Mouse (Mus musculus): ENCODE data around the gene Slc25a41. TPM values are rescaled to one million over a fixed set of nuclear protein-coding genes. Genes with fewer than 3 reads are reported as not detected.
"Not testable (repeated sequence)": the region's sequence is repeated elsewhere in the genome, so short reads cannot be mapped to it uniquely, and the experiment has no call there.

Slc25a41 gene
- not detected for total RNA-seq (2021)
- long read RNA-seq: 0 reads

- DNase-seq (ENCODE audit: low spot score in 2 of 2): no peak
Measured at GRCm38 (mm10) chr17:57041554-57041953, at the start of gene Slc25a41. TSS of gene Slc25a41 (minus strand) at chr17:57041654.

- DNase-seq (ENCODE audit: low spot score in 2 of 2): peak; percentile 86 to 93
Measured at GRCm38 (mm10) chr17:57087049-57087832, 45.8 kb upstream of the Slc25a41 start, which contains the start of gene Tubb4a. TSS of gene Tubb4a (minus strand) at chr17:57087782.

- no peak for DNase-seq (ENCODE audit: low spot score in 2 of 2)
Measured at GRCm38 (mm10) chr17:57085970-57086757, 44.7 kb upstream of the Slc25a41 start.

DNA sequence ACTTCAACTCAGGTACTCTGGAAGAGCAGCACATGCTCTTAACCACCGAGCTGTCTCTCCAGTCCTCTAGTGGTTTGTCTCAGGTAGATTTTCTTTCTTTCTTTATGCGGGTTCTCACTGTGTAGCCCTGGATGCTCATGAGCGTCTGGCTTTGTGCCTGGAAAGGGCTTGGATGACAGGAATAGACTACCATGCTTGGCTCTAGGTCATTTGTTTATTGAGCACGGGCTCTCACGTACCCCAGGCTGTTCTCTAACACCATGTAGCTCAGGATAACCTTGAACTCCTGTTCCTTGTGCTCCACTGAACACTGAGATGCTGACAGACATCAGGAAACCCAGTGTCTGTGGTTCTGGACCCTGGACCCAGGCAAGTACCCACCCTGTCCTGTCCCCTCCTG lies 41.0 kb upstream of the Slc25a41 start:
- no peak for DNase-seq (ENCODE audit: low spot score in 2 of 2)

DNA sequence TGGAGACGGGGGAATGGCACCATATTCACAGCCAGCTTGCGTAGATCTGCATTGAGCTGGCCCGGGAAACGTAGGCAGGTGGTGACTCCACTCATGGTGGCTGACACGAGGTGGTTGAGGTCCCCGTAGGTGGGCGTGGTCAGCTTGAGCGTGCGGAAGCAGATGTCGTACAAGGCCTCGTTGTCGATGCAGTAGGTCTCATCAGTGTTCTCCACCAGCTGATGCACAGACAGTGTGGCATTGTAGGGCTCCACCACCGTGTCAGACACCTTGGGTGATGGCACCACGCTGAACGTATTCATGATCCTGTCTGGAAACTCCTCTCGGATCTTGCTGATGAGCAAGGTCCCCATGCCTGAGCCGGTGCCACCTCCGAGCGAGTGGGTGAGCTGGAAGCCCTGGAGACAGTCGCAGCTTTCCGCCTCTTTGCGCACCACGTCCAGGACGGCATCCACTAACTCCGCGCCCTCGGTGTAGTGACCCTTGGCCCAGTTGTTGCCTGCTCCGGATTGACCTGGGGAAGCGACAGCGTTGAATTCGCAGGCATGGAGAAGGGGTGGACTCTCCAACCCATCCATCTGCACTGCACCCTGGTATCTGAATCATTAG lies 39.9 kb upstream of the Slc25a41 start:
- DNase-seq (ENCODE audit: low spot score in 2 of 2): no peak

DNA sequence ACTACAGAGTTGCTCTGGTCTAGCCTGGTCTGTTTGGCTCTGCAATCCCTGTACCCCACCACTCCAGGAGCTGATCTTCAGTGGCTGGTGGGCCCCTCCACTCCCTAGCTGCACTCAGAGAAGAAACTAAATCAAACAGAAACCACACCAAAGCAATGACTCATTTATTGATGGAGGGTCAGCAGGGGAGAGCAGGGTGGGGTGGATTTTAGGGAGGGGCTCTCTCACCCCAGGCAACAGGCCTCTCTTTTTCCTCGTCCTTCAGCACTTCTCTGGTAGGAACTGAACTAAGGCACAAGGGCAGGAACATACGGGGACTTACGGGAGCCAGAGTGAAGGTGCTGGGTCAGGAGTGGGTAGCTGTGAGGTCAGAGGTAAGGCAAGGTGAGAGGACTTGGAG lies 38.5 kb upstream of the Slc25a41 start:
- no peak for DNase-seq (ENCODE audit: low spot score in 2 of 2)

DNA sequence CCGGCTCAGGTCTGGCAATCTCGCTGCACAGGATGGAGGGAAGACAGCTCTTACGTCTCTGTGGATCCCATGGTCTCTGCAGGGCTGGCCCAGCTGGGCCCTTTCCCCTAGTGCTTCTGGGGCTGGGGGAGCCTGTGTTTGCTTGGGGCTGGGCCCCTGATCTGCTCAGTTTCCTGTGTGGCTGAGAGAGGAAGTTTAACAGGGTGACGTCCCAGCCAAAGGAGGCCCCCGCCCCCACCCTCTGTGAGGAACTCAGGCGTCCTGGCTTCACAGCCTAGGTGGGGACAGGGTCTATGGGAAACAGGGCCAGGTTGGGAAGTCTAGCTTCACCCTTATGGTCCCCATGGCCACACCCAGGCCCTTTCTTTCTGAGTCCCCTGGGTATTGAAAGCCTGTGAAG lies 36.9 kb upstream of the Slc25a41 start, which contains the start of gene Dennd1c:
Gene Dennd1c, minus strand, starts transcription at position 179 of the 400 bp plus-strand sequence.
- no peak for DNase-seq (ENCODE audit: low spot score in 2 of 2)

- DNase-seq (ENCODE audit: low spot score in 2 of 2): no peak
Measured at GRCm38 (mm10) chr17:57076916-57077315, 35.5 kb upstream of the Slc25a41 start.

DNA sequence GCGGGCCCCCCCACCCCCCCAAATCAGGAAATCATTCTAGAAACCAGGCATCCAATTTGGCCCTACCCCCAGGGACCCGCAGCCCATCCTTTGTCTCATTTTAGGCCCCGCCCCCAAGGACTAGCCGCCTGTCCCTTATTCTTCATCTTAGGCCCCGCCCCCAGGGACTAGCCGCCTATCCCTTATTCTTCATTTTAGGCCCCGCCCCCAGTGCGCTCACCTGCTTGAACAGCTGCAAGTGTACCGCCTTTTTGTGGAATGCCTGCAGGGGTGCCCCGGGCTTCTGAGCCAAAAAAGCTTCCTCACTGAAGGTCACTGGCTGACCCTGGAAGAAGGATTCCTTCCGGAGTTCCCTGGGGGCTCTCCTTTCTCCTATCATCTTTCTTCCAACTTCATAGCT lies 29.2 kb upstream of the Slc25a41 start:
- DNase-seq (ENCODE audit: low spot score in 2 of 2): no peak

DNA sequence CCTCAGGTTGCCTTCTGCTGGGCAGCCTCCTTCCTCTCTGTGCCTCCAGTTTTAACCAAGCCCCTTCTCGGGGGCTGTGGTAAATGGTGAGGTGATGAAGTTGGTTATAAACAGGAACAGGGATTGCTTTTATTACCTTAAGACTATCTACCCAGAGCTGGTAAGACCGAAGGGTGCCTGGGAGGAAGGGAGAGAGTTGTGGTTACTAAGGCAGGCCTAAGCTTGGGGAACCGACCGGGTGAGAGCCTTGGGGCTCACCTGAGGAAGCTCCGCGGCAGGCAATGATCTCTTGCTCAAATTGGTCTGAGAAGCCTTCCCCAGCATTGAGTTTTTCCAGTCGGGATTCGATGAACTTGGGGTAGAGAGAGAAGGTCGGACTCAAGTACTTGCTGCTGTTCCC lies 28.8 kb upstream of the Slc25a41 start:
- DNase-seq (ENCODE audit: low spot score in 2 of 2): no peak

DNA sequence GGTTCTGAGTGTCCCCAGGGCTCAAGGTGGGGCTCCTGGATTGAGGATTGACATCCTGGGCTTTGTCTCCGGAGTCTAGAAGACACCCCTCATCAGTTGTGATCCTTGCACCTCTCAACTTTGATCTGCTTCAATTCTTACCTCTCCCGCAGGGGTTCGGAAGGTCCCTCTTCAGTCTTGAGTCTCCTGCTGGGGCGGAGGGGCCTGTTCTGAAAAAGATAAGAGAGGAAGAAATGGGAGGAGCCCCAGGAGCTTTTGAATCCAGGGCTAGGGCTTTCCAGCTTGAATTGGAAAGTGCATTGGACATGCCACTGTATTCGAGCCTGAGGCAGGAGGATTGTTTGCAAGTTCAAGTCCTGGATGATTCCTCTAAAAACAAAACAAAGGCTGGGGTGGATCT lies 25.5 kb upstream of the Slc25a41 start:
- DNase-seq (ENCODE audit: low spot score in 2 of 2): no peak

GRCm38 (mm10) chr17:57063031-57063430 lies 21.6 kb upstream of the Slc25a41 start:
- no peak for DNase-seq (ENCODE audit: low spot score in 2 of 2)

GRCm38 (mm10) chr17:57062548-57062947 lies 21.1 kb upstream of the Slc25a41 start:
- DNase-seq (ENCODE audit: low spot score in 2 of 2): no peak

GRCm38 (mm10) chr17:57062011-57062521 lies 20.6 kb upstream of the Slc25a41 start:
- DNase-seq (ENCODE audit: low spot score in 2 of 2): no peak

DNA sequence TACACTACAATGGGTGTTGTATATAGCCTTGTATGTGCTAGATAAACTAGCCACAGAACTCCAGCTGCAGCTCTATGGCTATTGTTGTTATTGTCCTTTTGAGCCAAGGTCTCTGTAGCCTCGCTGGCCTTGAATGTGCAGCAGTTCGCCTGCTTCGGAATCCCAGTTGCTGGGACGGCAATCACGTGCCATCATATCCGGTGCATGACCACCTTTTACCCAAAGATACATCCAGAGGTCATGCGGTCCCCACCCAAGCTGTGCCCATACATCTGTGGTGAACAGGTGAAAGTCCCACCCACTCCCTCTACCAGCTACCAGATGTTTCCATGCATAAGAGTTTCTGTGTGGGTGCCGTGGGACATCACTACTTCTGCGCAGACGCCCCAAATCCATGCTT lies 19.6 kb upstream of the Slc25a41 start:
- DNase-seq (ENCODE audit: low spot score in 2 of 2): no peak

DNA sequence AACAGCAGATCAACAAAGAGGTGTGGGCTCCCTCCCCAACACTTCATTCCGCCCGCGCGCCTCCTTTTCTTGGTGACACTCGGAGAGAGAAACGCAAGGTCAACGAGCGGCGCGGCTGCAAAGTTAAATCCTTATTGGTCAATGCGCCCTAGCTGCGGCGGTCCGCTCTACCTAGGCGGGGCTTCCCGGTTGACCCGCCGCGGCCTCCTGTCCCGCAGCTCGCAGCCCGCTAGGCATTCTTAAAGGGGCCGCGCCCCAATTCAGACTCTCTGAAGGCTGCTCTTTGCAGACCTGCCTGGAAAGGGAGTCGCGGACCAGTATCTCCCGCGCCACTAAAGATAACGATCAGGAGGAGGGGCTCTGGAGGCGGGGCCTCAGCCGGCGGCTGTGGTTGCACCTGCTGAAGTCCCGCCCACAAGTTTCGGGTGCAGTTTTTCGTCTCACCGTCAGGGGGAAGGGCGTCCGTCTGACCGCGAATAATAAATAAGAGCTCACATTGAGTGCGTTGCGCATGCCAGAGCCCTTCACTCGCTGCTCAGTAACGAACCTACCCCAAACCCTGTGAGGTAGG lies 18.9 kb upstream of the Slc25a41 start:
- DNase-seq (ENCODE audit: low spot score in 2 of 2): peak; percentile 96 to 98

DNA sequence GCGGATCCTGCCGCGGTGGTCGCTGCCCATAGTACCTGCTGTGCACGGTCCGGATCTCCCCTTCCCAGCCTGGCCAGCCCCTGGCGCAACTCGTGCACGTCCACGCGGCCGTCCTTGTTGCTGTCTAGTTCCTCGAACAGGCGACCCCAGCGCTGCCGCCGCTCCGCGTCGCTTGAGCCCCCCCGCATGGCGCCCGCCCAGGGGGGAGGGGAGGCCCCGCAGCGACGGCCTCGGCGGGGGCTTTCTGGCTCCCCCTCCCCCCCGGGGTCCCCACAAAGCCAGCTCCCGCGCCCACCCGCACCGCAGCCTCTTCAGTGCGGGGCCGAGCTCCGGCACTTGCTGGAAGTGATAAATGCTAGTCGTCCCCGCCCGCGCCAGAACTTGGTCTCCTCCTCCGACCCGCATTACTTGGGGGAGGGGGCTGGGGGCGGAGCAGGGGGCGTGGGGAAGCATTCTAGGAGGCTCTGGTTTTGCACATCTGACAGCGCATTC lies 18.1 kb upstream of the Slc25a41 start, which contains the start of gene Slc25a23:
Gene Slc25a23, minus strand, starts transcription at position 378 of the 492 bp plus-strand sequence.
- peak; percentile 75 to 83 for DNase-seq (ENCODE audit: low spot score in 2 of 2)

GRCm38 (mm10) chr17:57058891-57059485 lies 17.5 kb upstream of the Slc25a41 start, which contains the start of gene Crb3:
TSS of gene Crb3 (plus strand) at chr17:57059105.
- peak in 1 of 2 experiments; percentile 17 for DNase-seq (ENCODE audit: low spot score in 2 of 2)

DNA sequence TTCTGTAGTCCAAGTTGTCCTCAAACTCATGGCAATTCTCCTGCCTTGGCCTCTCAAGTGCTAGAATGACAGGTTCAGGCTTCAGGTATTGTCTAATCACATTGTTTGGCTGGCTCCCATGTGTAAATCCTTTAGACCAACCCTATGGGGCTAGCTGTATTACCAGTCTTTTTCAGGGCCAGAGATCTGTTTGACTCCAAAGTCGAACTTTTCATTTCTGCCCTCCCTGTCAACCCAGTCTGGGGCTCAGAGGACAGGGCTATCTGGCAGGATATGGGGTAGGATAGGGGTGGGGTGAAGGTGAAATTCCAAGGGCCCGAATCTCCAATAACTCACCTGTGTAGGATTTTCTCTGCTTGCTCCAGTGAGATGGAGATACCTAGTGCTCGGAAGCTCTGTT lies 14.8 kb upstream of the Slc25a41 start:
- DNase-seq (ENCODE audit: low spot score in 2 of 2): no peak

- DNase-seq (ENCODE audit: low spot score in 2 of 2): not testable (repeated sequence)
Measured at GRCm38 (mm10) chr17:57051679-57052078, 10.2 kb upstream of the Slc25a41 start.

Measured in layer of hippocampus, adult 18-20 months (tissue).